Mouse (Mus musculus): ENCODE measurements at regions not wholly inside any gene's neighbourhood (a gene's known extent, or its start where the extent isn't known, plus 50 kb on each side); places are given as distances from the start of the nearest gene placed in this dataset.

DNA sequence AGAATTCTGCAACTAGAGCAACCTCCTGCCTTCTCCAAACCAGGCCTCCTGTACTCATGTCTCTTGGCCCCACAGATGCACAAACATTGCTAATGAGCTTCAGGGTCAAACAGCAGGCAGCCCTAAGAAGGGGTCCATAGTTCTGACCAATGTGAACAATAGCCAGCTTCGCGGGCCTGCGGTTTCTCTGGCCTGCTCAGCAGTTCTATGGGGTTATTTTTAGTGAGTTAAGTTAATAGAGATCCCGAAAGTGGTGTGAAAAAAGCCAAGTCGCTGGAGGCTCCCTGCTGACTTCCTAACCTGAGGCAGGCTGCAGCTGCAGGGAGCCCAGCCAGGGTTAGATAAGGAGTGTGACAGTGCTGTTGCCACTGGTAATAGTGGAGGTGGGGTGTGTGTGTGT is 106.6 kb downstream of the Pdcd6ip start:
- DNase-seq: no peak

DNA sequence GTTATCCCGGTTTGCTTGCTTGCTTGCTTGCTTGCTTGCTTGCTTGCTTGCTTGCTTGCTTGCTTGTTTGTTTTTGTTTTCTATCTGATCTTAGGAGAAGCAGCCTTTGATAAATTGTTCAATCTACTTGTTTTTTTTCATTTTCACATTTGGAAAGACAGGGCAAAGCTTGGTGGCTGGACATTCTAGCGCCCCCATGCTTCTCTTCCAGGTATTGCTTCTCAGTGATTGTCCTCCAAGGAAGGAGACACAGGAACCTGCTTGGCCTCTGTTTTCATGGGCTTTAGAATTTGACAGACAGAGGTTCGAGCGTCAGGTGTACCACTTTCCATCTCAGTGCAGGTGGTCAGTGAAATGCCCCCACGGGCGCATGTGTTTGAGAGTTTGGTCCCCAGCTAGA is 120.8 kb downstream of the Pdcd6ip start:
- no peak for DNase-seq

DNA sequence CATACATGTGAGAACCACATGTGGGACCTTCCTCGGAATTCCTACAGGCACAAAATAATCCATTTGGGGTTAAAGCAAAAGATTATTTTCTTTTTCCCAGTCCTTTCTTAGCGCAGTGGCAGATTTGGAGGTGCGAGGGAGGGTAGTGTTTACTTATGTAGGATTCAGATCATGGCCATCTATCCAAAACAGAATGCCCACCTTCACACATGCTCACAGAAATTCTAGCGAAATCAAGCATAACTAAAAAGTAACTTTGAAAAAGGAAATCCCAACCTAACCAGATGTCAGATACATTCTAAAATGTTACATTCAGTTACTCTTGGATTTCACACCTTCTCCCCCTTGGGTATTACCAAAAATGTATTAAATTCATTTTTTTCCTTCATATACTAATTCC is 121.6 kb downstream of the Pdcd6ip start:
- DNase-seq: no peak

DNA sequence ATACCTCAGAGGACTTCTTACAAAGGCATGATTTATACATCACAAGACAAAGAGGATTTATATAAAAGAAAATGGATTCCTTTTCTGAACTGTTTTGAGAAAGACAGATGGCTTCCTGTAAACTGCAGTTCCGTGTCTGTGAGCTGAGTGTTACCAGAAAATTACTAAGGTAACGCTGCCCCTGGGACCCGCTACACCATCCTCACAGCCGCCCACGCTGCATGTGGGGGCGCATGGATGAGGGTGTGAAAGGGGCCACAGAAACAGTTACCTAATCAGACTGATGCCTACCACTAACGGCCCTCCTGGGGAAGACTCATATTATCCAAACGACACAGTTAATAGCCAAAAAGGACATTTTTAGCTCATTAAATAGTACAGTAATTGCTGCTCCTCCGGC is 129.8 kb downstream of the Pdcd6ip start:
- DNase-seq: no peak

DNA sequence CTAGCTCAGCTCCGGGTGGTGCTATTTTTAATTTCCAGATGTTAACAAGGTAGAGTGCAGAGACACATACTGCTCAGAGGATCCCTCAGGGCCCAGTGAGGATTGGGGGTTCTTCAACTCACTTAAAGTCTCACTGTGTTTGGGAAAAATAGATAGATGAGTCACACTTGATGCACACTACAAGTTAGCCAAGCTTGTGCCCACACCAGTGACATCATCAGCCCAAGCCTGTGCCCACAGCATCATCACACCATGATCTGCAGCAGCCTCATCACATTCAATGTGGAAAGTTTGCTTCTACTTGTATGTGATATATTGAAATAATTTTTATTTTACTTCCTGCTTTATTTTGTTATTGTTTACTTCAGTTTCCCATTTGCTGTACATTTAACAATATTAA is 139.2 kb downstream of the Pdcd6ip start:
- DNase-seq: no peak

DNA sequence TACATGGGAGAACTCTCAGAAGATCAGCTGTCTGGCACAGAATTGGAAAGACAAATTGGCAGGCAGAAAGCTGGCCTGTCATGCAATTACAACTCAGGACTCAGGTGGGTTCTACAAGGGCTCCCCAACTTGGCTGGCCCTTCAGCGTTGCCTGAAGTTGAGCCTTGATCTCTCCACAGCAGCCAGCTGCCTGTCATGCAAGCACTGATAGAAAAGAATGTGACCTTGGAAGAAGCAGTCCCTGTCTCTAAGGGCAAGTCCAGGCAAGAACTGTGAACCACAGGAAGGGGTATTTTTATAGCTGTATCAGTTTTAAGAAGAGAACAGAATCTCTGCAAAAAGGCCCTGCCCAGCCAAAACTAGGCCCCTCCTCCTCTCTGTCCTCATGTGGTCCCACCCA is 140.4 kb downstream of the Pdcd6ip start:
- no peak for DNase-seq

DNA sequence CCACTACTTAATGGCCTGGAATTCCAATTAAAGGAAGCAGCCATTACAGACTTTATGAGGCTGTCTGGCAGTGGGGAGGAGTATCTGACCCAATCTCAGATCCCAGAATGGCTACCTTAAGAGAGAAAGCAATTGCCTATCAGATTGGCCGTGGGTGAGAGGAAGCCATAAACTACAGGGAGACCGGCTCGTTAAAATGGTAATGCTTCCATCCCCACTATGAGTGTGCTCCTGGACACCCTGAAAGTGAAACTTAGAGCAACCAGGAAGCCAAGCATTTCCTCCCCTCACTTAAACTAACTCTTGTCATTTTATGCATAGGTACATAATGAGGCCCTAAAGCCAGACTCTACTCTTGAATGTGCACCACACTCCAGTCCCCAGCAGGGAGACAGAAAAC is 141.4 kb downstream of the Pdcd6ip start:
- no peak for DNase-seq

DNA sequence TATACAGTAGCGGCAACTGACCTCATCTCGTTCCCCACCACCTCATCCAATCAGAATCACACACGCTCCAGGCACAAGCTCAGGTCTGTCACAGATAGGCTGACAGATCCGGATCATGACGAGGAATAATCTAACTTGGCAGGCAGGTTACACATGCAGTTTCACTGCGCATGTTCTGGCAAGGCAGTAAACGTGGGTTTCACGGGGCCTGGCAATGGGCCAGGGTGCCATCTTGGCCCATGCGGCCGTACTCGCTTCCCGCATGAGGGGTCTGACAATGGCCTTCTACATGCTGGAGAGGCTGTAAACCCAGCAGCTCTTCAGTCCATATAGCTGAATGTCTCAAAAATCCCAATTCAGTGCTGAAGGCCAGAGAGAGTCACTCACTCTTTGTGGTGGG is 154.1 kb downstream of the Pdcd6ip start:
- DNase-seq: no peak

DNA sequence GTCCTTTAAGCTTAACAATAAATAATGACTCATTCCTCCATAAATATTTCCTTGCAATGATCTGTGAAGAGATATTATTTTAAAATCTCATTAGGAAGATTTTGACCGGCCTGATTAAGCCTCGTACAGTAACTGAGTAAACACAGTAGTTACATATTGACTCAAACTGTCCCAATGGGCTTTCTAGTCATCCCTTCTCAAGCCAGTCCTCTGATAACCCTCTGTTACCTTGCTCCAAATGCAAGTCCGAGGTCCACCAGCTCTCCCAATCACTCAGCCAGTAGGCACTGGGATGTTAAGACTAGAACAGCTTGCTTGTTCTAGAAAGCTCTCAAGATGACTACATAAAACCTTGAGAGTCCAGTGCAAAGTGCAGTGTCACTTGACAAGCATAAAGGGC is 160.6 kb downstream of the Pdcd6ip start:
- no peak for DNase-seq

DNA sequence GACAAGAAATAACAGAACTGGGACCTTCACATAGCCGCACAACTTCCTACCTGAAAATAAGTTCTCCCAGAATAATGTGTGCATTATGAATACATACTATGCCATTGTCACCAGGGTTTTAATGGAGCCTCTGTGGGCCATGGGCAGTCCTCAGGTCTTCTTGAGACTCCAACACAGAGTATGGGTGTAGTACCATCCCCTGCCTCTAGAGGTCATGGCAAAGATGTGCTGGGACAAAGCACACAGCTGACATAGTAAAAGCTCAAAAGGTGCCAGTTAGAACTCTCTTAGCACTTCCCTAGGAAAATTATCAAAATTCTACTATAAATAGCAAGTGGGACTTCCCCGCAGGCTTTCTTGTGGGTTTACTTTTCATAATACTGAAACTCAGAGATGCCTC is 179.5 kb downstream of the Pdcd6ip start:
- no peak for DNase-seq

DNA sequence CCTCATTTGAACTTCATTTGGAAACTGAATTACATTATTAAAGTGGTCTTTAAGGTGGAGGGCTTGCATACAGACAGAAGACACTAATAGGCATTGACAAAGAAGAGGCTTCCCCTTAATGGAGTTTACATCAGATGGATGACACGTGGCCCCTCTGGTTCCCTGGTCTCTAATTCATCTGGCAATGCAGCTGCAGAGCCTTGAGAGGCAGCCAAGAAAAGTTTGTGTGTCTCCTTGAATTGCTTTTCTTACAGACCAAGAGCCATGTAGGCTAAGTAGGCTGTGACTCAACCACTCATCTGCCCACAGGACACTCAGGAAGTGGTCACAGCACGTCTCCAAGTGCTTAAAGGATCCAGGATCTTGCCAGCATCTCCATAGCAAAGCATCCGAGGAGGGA is 183.8 kb downstream of the Pdcd6ip start:
- DNase-seq: no peak

DNA sequence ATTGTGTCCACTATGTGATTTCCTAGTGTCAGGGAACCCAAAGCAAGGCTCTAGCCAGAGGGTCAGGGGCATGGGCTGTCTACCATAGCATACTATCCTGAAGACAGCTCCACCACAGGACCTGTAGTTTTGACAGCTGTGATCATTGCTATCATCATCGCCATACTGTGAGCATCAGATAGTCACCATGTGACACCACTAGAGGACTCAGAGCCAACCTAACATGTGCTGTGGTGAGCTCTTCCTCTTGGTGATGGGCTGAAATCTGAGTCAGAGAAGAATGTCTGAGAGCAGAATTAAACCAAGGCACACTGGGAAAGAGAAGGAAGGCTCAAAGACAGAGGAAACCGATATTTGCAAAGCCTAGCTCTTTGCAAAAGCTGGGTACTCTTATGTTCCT is 184.9 kb downstream of the Pdcd6ip start:
- no peak for DNase-seq

DNA sequence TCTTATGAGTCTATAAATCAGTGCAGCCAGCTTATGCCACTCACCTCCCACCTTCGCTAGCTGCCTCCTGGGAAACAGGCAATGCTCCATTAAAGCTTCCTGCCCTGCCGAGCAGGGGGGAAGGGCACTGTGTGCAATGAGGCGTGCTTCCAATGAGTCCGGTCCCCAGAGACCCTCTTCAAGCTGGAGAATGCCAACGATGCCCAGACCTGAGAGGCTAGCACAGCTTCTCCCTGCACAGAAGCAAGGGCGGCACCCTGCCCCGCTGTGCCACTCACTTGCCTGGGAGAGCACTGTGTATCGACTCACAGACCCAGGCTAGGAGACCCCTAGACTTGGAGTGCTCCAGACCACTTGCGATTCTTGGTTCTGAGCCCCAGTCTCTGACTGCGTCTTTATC is 188.3 kb downstream of the Pdcd6ip start:
- DNase-seq: no peak

DNA sequence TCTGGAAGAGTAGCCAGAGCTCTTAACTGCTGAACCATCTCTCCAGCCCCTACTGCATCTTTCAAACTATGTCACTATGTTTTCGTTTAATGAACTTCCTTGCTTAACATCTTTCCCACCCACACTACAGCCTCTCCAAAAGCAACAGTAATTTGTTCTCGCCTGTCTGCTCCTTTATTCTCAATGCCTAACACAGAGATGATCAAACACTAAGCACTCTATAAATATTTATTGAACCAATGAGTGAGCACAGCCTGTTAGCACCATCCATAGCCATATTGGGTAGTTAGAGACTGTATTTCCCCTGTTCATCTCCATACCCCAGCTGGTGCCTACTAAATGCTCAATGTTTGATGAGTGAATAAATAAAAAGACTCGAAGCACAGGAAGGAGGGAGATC is 189.6 kb downstream of the Pdcd6ip start:
- no peak for DNase-seq

DNA sequence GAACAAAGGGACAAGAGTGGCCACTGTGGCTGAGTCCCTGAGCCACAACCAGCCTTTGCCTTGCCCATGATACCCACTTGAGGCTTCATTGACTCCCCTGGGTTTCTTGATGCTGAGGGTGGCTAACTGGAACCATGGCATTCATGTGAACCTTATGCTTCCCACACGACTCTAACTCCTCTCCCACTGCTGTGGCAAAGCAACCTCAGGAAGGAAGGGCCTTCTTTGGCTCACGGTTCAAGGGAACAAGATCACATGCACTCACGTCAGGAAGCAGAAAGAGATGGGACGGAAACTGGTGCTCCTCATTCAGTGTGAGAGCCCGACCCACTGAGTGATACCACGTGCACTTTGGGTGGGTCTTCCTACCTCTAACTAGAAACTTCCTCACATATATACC is 190.3 kb downstream of the Pdcd6ip start:
- DNase-seq: no peak

DNA sequence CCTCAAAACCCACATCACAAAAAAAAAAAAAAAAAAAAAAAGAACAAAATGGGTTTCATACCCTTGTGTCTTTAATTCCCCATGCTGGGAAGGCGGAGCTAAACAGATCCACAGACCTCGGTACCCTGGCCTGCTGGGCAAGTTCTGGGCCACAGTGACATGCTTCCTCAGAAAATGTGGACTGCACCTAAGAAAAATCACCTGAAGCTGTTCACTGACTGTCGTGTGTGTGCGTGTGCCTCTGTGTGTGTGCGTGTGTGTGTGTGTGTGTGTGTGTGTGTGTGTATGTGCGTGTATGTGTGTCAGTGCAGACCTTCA is 192.4 kb downstream of the Pdcd6ip start:
- DNase-seq: no peak

DNA sequence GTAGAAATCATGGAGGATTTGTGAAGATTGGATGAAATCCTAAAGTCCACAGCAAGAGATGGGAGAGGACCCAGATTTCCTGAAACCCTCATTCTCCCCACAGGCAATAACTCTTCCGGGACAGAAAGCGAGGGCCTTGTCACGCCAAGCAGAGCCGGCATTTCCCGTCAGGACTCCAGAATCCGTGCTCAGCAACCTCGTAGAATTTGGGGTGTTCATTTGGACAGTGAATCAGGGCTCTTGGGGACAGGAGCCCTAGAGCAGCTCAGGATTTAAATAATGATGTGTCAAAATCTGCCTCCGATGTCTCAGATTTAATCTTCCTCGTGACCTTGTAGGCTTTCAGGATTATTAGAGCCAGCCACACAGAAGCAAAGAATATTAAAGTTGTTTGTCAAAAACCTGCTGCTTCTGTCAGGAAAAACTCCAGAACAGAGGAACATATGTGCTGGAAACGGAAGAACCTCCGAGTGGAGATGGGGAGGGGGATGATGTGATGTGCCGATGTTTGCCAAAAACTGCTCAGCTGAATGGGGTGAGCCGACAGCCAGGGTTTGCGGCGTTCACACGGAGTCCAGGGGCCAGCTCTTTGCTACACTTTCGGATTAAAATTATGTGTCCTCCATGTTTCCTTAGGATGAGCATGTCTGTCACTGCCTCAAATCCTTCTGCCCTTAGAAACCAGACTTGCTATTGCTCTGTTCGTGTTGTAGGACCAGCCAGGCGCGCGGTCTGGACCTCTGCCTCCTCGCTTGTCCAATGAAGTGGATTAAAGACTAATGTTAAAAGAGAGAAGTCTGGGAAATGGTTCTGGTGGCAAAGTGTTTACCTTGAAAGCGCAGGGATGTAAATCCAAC is 193.0 kb downstream of the Pdcd6ip start:
- DNase-seq: no peak

DNA sequence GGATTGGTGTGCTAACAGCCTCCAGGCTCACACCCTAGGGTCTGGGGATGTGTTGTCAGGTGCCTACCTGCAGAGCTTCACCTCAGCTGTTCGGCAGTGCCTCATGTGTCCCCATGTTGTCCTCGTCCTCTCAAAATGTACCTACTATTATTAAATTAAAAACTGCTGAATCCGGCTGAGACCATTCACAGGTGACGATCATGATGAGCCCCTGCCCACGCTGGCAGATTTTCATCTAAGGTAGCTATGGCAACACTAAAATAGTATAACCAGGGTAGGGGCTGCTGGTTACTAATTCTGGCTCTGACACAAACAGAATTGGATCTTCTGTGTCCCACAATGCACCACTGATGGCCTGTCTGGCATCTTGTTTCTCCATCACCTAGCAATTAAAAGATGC is 196.8 kb downstream of the Pdcd6ip start:
- DNase-seq: no peak

DNA sequence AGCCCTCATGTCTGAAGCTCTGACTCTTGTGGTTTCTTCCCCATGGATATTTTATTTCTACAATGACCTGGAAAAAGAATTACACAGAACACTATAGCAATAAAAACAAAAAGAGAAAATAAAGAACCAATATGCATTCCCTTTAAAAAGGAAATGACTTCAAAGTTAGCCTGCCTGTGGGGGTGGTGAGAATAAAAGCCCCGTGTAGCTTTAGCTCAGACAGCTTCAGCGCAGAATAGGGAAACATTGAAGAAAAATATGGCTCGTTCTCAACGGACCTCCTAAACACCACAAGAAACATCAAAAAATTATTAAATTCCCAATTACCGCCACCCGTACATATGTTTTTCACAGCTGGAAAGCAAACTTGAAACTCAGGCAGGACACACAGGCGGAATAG is 198.7 kb downstream of the Pdcd6ip start:
- no peak for DNase-seq

DNA sequence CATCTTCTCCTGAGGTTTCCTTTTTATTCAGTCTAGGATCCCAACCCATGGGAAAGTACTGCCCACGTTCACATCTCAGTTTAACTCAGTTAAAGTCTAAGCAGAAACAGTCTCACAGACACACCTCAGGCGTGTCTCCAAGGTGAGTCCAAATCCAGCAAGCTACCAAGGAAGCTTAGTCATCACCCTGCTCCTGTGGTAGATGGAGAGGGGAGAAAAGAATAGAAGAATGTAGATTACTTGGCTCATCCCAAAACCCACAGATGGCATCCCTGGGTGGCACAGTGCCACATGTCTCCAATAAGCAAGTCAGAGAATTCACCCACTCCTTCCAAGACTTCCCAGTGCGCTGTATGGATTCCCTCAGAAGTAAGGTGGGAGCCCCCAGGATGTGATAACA is 199.2 kb downstream of the Pdcd6ip start:
- DNase-seq: peak; percentile 22

DNA sequence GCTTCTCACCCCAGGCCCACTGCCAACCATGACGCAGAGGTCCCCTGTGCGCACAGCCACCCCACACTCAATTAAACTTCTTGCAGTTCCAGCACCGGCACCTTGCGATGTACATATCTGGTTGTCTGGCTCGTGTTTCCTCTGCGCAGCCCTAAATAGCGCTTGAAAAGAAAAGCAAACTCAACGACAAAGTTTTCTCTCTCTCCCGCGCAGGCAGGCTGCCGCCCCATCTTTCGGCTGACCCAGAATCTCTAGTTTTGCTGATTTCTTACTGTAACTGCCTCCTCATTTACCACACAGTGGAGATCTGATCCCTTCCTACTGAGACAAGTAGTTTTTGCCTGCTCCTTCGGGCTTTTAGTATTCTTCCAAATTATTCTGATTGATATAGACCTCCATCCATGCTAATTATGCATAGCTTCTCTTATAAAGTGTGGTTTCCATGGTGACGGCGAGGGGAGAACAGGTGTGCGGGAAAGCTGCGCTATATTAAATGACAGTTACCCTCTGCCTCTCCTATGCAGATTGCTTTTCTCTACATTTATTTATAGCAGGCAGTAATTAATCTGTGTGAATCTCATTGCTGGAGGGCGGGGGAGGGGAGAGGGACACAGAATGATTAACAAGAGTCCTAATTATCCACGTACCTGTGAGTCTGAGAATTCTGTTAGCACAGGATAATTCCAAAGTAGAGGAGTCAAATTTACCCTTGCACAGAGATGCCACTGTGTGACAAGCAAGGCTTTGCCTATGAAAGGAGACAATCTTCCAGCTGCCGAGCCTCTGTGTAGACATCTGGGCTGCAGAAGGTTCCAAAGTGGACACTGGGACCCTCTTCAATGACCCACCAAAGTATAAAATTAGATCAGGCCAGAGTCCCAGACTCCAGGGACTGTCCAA is 200.2 kb downstream of the Pdcd6ip start:
- DNase-seq: no peak

DNA sequence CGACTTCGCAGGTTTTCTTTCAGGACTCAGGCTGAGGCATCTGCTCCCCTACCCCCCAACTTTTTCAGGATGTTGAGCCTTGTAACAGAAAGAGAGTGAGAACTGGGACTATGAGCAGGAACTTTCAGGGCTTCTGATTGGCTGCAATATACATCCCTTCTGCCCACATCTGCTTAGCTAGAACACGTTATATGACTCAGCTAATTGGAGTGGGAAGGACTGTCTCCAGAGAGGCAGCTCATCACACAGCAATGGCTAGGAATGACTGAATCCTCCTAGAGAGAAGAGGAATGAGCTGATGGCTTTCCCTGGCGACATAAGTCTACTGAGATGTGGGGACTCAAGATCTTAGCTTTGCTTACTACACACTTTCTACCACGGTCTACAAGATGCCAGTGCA is 208.8 kb downstream of the Pdcd6ip start:
- DNase-seq: no peak

DNA sequence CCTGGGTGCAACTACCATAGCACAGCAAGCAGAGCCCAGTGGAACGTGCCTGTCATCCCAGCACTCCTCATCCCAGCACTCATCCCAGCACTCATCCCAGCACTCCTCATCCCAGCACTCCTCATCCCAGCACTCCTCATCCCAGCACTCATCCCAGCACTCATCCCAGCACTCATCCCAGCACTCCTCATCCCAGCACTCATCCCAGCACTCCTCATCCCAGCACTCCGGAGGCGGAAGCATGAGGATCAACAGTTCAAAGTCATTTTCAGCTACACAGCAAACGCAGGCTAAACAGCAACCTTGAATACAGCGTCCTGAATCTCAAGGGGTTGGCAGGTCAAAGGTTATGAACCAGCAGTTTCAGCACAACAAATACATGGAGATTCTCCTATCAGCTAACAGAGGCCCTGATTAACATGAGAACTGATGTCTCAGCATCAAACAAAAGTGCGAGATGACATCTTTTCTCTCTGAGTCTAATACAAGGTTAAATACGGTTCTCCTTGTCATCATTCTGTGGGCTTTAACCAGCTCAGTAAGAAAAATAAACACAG is 211.8 kb downstream of the Pdcd6ip start:
- DNase-seq: no peak

DNA sequence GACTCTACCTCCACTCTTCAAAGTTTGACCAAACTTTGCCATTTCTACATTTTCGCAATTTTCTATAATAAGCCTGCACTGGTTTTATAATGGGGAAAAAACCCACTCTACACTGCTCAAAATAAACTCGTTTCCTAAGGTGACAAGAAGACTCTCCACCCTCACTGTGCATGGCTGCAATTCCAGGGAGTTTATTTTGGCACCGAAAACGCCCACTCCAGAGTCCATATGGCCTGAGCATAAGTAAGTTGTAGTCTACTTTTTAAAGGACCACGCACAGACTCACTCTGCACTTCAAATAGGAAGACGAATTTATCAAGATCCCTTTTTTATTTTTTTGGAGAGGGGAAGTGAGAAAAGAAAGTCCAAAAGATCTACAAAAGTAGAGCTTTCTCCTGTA is 219.4 kb downstream of the Pdcd6ip start:
- DNase-seq: no peak
